Mouse (Mus musculus): ENCODE results near the gene Map6. TPM values are rescaled to one million over a fixed set of nuclear protein-coding genes. Genes with fewer than 3 reads are reported as not detected.
"Not testable (repeated sequence)": the region's sequence is repeated elsewhere in the genome, so short reads cannot be mapped to it uniquely, and the experiment has no call there.

Gene Map6
- polyA plus RNA-seq, 1 experiment from 2014 or later: 6.2 TPM

DNA sequence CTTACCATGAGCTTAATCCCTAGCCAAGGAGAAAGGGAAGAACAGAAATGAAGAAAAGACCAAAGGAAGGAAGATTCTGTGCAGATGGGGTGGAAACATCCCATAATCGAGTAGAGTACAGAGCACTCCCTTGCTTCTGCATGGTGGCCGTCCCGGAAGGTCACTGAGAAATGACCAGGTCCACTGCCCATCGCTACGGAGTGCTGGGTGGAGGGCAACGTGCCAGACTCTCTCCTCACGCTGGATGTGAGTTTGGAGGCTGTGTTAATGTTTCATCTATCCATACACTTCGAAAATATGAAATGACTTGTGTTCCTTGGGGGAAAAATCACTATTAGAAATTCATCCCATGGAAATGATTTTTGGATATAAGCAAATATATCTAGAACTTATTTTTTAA lies 91.1 kb downstream of the Map6 start:
- no peak overlapping the region for H3K27ac ChIP-seq (ENCODE audit: low read depth)
- H3K4me1 ChIP-seq (replicated peaks; ENCODE audit: control insufficient read depth, insufficient read depth, low read length): peaks cover 53% of the 10 kb centered on the region
- H3K36me3 ChIP-seq (ENCODE audit: control insufficient read depth, insufficient read depth, low read length): no peaks in the 10 kb centered on the region
- DNase-seq (ENCODE audit: low spot score) (no peak), ATAC-seq (replicated peaks; ENCODE audit: low FRiP score, low TSS enrichment, low read depth) (no peak)
- H3K4me3 ChIP-seq (ENCODE audit: low read depth, low read length): no peak overlapping the region
- H3K4me2 ChIP-seq (ENCODE audit: low read length): no peak overlapping the region
- no peak overlapping the region for H3K9ac ChIP-seq (ENCODE audit: low read length)
- 81% methylated on average over 8 of the region's 8 CpGs for WGBS
- H3K27me3 ChIP-seq (replicated peaks; ENCODE audit: control insufficient read depth, insufficient read depth, low read length): no peaks in the 10 kb centered on the region
- no peaks in the 10 kb centered on the region for H3K9me3 ChIP-seq (ENCODE audit: control insufficient read depth, low read length)

DNA sequence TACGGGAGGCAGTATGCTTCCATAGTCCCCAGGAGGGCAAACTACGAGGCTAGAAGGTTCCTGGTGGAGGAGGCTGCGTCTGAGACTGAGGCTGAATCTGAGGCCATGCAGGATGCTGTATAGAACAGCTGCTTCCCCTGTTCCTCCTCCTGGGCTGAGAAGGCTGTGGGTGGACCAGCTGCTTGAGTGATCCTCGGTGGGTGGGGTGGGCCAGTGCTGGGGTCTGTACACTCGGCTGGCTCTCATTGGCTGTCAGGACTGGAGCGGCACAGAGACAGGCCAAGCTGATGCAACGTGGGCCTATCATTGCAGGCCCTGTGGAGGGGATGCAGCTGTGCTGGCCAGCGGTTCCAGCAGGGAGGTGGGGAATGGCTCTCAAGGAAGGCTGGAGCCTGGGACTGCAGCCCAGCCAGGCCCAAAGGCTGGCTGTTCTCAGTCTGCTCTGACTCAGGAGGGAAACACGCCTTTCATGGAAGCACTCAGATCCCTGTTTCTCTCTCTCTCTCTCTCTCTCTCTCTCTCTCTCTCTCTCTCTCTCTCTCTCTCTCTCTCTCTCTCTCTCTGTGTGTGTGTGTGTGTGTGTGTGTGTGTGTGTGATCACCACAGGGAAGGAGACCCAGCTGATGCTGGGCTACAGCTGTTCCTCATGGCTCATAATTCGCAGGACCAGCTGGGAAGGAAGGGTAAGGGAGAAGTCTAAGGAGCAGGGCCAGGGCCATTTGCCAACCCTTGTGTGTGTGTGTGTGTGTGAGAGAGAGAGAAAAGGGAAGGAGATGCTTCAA lies 93.0 kb downstream of the Map6 start:
- 13% methylated on average over 10 of the region's 10 CpGs for WGBS
- H3K4me3 ChIP-seq (ENCODE audit: low read depth, low read length): no peak overlapping the region
- peak overlapping the region; percentile 41 for H3K4me2 ChIP-seq (ENCODE audit: low read length)
- DNase-seq (ENCODE audit: low spot score) (peak; percentile 89), ATAC-seq (replicated peaks; ENCODE audit: low FRiP score, low TSS enrichment, low read depth) (peak; percentile 98)
- no peaks in the 10 kb centered on the region for H3K27me3 ChIP-seq (replicated peaks; ENCODE audit: control insufficient read depth, insufficient read depth, low read length)
- H3K9me3 ChIP-seq (ENCODE audit: control insufficient read depth, low read length): no peaks in the 10 kb centered on the region
- H3K27ac ChIP-seq (ENCODE audit: low read depth): peak overlapping the region; percentile 96
- peaks cover 47% of the 10 kb centered on the region for H3K4me1 ChIP-seq (replicated peaks; ENCODE audit: control insufficient read depth, insufficient read depth, low read length)
- peak overlapping the region; percentile 27; the same call in 1 of the 2 replicates for H3K9ac ChIP-seq (ENCODE audit: low read length)
- H3K36me3 ChIP-seq (ENCODE audit: control insufficient read depth, insufficient read depth, low read length): no peaks in the 10 kb centered on the region

DNA sequence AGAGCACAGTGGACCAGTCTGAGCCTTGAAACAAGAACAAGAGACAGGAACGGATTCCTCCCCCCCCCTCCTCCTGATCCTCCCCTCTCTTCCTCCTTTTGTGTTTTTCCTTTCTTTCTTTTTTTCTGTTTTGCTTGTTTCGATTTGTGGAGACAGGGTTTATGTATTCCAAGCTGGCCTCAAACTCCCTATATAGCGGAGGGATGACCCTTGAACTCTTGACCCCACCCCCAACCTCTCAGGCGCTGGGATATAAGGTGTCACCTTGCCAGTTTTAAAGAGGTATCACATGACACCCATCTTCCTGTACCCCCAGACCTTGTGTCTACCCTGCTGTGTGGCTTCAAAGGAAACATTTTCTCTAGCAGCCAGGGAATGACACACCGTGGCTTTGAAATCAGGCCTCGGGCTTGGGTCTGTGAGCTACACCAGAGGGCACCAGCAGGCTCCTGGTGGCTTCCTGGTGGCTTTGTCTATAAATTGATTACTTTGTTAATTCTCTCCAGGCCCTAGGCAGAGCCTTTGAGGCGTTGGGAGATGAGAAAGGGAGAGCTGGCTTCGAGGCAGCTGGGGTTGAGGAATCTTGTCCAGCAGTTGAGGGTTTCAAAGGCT lies 93.7 kb downstream of the Map6 start:
- Histone ChIP-seq H3K27me3 (replicated peaks; ENCODE audit: control insufficient read depth, insufficient read depth, low read length) (no peaks in the 10 kb centered on the region), H3K9ac (ENCODE audit: low read length) (peak overlapping the region; percentile 11; the same call in 1 of the 2 replicates), H3K4me2 (ENCODE audit: low read length) (peak overlapping the region; percentile 41), H3K4me1 (replicated peaks; ENCODE audit: control insufficient read depth, insufficient read depth, low read length) (peaks cover 40% of the 10 kb centered on the region), H3K36me3 (ENCODE audit: control insufficient read depth, insufficient read depth, low read length) (no peaks in the 10 kb centered on the region), H3K4me3 (ENCODE audit: low read depth, low read length) (no peak overlapping the region), H3K9me3 (ENCODE audit: control insufficient read depth, low read length) (no peaks in the 10 kb centered on the region), H3K27ac (ENCODE audit: low read depth) (peak overlapping the region; percentile 96)
- no peak for ATAC-seq (replicated peaks; ENCODE audit: low FRiP score, low TSS enrichment, low read depth)
- WGBS: 24% methylated on average over 8 of the region's 8 CpGs
- DNase-seq (ENCODE audit: low spot score): peak; percentile 64

DNA sequence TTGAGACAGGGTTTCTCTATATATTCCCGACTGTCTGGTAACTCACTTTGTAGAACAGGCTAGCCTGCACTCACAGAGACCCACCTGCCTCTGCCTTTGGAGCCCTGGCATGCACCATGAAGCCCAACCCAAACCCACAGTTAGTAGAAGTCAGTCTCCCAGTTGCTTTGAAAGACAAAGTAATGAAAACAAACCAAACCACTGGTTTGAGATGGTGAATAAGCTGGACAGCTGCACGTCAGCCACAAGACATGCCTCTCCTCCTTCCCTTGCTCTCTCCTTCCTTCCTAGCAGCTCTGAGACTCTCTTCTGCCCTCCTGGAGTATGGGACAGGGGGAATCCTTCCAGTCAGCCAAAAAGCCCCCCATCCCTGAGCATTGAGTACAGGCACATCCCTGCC lies 94.9 kb downstream of the Map6 start:
- no peak for ATAC-seq (replicated peaks; ENCODE audit: low FRiP score, low TSS enrichment, low read depth)
- Histone ChIP-seq H3K4me1 (replicated peaks; ENCODE audit: control insufficient read depth, insufficient read depth, low read length) (peaks cover 27% of the 10 kb centered on the region), H3K27ac (ENCODE audit: low read depth) (no peak overlapping the region), H3K36me3 (ENCODE audit: control insufficient read depth, insufficient read depth, low read length) (no peaks in the 10 kb centered on the region), H3K27me3 (replicated peaks; ENCODE audit: control insufficient read depth, insufficient read depth, low read length) (no peaks in the 10 kb centered on the region), H3K9me3 (ENCODE audit: control insufficient read depth, low read length) (no peaks in the 10 kb centered on the region), H3K4me2 (ENCODE audit: low read length) (no peak overlapping the region), H3K9ac (ENCODE audit: low read length) (no peak overlapping the region), H3K4me3 (ENCODE audit: low read depth, low read length) (no peak overlapping the region)
- 85% methylated on average over 2 of the region's 2 CpGs for WGBS
- no peak for DNase-seq (ENCODE audit: low spot score)

DNA sequence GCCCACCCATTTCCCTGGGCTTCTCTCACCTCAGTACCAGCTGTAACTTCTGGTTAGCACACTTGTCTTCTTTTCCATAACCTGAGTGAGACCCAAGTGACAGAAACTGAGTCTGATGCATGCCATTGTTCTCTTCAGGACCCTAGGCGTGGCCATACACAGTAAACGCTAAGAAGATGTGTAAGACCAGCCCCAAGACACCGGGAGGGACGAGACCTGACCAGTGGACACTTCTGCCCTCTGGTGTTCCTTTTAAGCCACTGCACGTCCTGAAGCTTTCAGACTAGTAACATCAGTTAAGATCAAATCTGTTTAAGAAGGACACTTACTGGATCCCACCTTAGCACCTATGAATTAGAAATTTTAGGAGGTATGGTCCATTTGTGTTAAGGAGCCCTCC lies 97.8 kb downstream of the Map6 start:
- ATAC-seq (replicated peaks; ENCODE audit: low FRiP score, low TSS enrichment, low read depth): no peak
- Histone ChIP-seq H3K27me3 (replicated peaks; ENCODE audit: control insufficient read depth, insufficient read depth, low read length) (no peaks in the 10 kb centered on the region), H3K4me2 (ENCODE audit: low read length) (no peak overlapping the region), H3K27ac (ENCODE audit: low read depth) (no peak overlapping the region), H3K9me3 (ENCODE audit: control insufficient read depth, low read length) (no peaks in the 10 kb centered on the region), H3K4me3 (ENCODE audit: low read depth, low read length) (no peak overlapping the region), H3K36me3 (ENCODE audit: control insufficient read depth, insufficient read depth, low read length) (no peaks in the 10 kb centered on the region), H3K4me1 (replicated peaks; ENCODE audit: control insufficient read depth, insufficient read depth, low read length) (peaks cover 9% of the 10 kb centered on the region), H3K9ac (ENCODE audit: low read length) (no peak overlapping the region)
- under 1% methylated on average over 5 of the region's 5 CpGs for WGBS
- peak; percentile 79 for DNase-seq (ENCODE audit: low spot score)

DNA sequence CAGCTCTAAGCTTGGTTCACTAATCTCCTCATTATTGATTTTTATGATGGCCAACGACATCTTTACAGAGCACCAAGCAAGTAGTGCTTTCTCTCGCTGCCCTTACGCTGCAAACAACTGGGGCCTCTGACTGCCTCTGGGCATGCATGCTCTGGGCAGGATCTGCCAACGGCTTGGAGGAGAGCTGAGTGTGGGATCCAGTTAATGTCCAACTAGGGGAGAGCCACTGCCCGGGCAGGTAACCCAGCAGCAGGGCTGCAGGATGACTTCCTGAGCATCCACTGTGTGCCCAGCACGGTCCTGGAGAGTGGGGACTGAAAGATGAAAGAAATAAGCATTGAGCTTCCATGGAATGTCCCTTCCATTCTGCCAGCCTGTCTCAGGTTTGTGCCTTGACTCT lies 99.5 kb downstream of the Map6 start:
- DNase-seq (ENCODE audit: low spot score) (no peak), ATAC-seq (replicated peaks; ENCODE audit: low FRiP score, low TSS enrichment, low read depth) (no peak)
- no peak overlapping the region for H3K4me2 ChIP-seq (ENCODE audit: low read length)
- H3K4me1 ChIP-seq (replicated peaks; ENCODE audit: control insufficient read depth, insufficient read depth, low read length): no peaks in the 10 kb centered on the region
- no peaks in the 10 kb centered on the region for H3K9me3 ChIP-seq (ENCODE audit: control insufficient read depth, low read length)
- H3K9ac ChIP-seq (ENCODE audit: low read length): no peak overlapping the region
- no peak overlapping the region for H3K27ac ChIP-seq (ENCODE audit: low read depth)
- whole genome bisulfite sequencing: 59% methylated on average over 6 of the region's 6 CpGs
- no peaks in the 10 kb centered on the region for H3K36me3 ChIP-seq (ENCODE audit: control insufficient read depth, insufficient read depth, low read length)
- H3K27me3 ChIP-seq (replicated peaks; ENCODE audit: control insufficient read depth, insufficient read depth, low read length): no peaks in the 10 kb centered on the region
- no peak overlapping the region for H3K4me3 ChIP-seq (ENCODE audit: low read depth, low read length)

DNA sequence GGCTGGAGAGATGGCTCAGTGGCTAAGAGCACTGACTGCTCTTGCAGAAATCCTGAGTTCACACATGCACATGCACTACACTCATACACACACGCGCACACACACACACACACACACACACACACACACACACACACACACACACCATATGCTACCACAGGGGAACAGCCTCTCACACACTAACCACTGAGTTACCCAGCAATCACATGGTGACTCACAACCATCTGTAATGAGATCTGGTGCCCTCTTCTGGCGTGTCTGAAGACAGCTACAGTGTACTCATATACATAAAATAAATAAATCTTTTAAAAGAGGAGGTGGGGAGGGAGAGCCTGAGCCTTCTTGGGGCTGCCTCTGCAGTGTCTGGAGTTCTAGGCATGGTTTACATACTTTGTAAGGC lies 107.1 kb downstream of the Map6 start:
- not testable (repeated sequence) for H3K9me3 ChIP-seq (ENCODE audit: control insufficient read depth, low read length); H3K27me3 ChIP-seq (replicated peaks; ENCODE audit: control insufficient read depth, insufficient read depth, low read length); H3K27ac ChIP-seq (ENCODE audit: low read depth); DNase-seq (ENCODE audit: low spot score); H3K9ac ChIP-seq (ENCODE audit: low read length); H3K4me2 ChIP-seq (ENCODE audit: low read length); ATAC-seq (replicated peaks; ENCODE audit: low FRiP score, low TSS enrichment, low read depth); H3K36me3 ChIP-seq (ENCODE audit: control insufficient read depth, insufficient read depth, low read length); H3K4me1 ChIP-seq (replicated peaks; ENCODE audit: control insufficient read depth, insufficient read depth, low read length); H3K4me3 ChIP-seq (ENCODE audit: low read depth, low read length)
- 53% methylated on average over 3 of the region's 3 CpGs for WGBS

DNA sequence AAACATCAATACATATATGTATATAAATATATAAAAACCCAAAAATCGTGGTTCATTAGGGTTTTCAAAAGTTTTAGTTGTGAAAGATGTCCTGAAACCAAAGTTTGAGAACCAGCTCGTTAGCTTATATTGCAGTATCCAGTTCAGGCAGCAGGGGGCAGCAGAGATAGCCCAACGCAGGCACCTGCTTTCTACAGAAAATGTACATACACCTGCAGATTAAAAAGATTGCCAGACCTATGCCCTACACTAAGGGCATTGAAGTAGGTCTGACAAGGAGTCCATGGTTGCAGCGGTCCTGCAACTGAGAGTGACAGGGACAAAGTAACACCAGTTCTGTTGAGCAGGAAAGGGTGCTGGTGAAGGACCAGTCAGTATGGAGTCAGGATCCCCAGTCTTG lies 108.2 kb downstream of the Map6 start:
- 5% methylated on average over 4 of the region's 4 CpGs for WGBS
- DNase-seq (ENCODE audit: low spot score): peak; percentile 97
- Histone ChIP-seq H3K27ac (ENCODE audit: low read depth) (no peak overlapping the region), H3K4me1 (replicated peaks; ENCODE audit: control insufficient read depth, insufficient read depth, low read length) (peaks cover 9% of the 10 kb centered on the region), H3K27me3 (replicated peaks; ENCODE audit: control insufficient read depth, insufficient read depth, low read length) (no peaks in the 10 kb centered on the region), H3K4me3 (ENCODE audit: low read depth, low read length) (no peak overlapping the region), H3K9me3 (ENCODE audit: control insufficient read depth, low read length) (no peaks in the 10 kb centered on the region), H3K36me3 (ENCODE audit: control insufficient read depth, insufficient read depth, low read length) (no peaks in the 10 kb centered on the region), H3K4me2 (ENCODE audit: low read length) (no peak overlapping the region), H3K9ac (ENCODE audit: low read length) (no peak overlapping the region)
- no peak for ATAC-seq (replicated peaks; ENCODE audit: low FRiP score, low TSS enrichment, low read depth)

DNA sequence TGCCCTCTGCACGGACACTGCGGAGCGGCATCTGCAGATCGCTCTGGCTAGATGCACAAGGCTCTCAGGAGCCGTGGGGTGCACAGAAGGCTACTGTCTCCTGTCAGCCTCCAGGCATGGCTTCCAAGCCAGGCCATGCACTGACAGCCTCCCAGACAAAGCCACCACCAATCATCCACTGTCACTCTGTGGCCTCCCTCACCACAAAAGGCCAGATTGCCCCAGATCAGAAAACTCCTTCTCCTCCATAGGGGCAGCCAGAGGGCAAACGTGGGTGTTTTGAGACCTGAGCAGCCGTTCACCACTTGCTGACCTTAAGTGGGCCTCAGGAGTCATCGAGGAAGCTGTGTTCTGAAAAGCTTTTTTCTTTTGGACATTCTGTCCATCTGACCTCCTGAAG lies 111.6 kb downstream of the Map6 start:
- no peak overlapping the region for H3K9ac ChIP-seq (ENCODE audit: low read length)
- H3K27ac ChIP-seq (ENCODE audit: low read depth): no peak overlapping the region
- no peaks in the 10 kb centered on the region for H3K36me3 ChIP-seq (ENCODE audit: control insufficient read depth, insufficient read depth, low read length)
- no peak overlapping the region for H3K4me2 ChIP-seq (ENCODE audit: low read length)
- no peak for DNase-seq (ENCODE audit: low spot score)
- H3K9me3 ChIP-seq (ENCODE audit: control insufficient read depth, low read length): no peaks in the 10 kb centered on the region
- H3K27me3 ChIP-seq (replicated peaks; ENCODE audit: control insufficient read depth, insufficient read depth, low read length): no peaks in the 10 kb centered on the region
- H3K4me1 ChIP-seq (replicated peaks; ENCODE audit: control insufficient read depth, insufficient read depth, low read length): peaks cover 25% of the 10 kb centered on the region
- ATAC-seq (replicated peaks; ENCODE audit: low FRiP score, low TSS enrichment, low read depth): no peak
- no peak overlapping the region for H3K4me3 ChIP-seq (ENCODE audit: low read depth, low read length)
- WGBS: 56% methylated on average over 8 of the region's 8 CpGs
